Mouse (Mus musculus) gastrocnemius, adult 8-10 months (tissue): ENCODE results near the gene Ifngr2. TPM values are rescaled to one million over a fixed set of nuclear protein-coding genes. Genes with fewer than 3 reads are reported as not detected.
A peak's percentile ranks its signal among the peaks of the same experiment; 100 is the strongest.
"Not testable (repeated sequence)": the region's sequence is repeated elsewhere in the genome, so short reads cannot be mapped to it uniquely, and the experiment has no call there.

Source experiments
- DNase-seq, 2 experiments: peaks; one replicate each; pipeline ENCODE4 v3.0.0; 2022; ENCODE audit warnings: low spot score in 2 of 2
- total RNA-seq, 4 experiments: library from RNA; stranded (reverse); gene quantifications; 2 replicates each; pipeline ENCODE4 v1.2.4; 2022

Gene Ifngr2
- total RNA-seq: 10 to 100 TPM; 44.2 to 57.1 (median 54.9) TPM

DNA sequence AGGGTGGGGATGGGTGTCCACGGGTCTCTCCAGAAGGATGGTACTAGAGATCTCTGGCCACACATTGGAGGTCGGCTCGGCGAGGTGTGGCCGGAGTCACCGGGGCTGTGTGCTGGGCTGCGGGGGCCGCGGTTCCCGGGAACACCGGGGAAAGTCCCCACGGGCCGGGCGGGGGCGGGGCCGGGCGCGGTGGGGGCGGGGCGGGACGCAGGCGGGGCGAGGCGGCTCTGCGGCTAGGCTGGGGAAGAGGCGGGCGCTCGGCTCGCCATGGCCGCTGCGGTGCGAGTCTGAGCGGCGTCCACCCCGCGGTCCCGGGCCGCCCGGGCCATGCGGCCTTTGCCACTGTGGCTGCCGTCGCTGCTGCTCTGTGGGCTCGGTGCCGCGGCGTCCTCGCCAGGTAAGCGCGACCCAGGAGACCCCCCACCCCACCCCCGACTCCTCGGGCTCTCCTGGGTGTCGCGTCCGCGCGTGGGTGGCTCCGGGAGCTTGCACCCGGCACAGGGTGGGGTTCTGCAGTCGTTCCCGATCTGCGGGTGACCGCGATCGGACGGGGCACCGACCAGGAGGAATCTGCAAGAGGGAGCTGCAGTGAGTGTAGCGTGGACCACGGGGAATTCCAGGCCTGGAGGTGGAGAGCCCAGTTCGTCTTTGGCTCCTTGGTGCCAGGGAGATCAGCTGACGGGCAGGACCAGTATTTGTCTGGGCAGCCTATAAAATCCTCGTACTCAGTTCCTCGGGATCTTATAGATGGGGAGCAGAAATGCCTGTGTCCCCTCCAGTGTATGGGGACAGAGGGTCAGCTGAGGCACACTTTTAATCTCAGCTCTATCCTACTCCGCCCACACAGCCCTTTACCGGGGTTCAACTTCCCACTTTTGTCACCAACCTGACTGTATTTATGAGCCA is at the start of gene Ifngr2:
Gene Ifngr2, plus strand, starts transcription at position 237 of the 906 bp plus-strand sequence.
- DNase-seq: peak; percentile 24 to 39

GRCm38 (mm10) chr16:91498041-91498440 is 48.8 kb upstream of the Ifngr2 start:
- DNase-seq: no peak

DNA sequence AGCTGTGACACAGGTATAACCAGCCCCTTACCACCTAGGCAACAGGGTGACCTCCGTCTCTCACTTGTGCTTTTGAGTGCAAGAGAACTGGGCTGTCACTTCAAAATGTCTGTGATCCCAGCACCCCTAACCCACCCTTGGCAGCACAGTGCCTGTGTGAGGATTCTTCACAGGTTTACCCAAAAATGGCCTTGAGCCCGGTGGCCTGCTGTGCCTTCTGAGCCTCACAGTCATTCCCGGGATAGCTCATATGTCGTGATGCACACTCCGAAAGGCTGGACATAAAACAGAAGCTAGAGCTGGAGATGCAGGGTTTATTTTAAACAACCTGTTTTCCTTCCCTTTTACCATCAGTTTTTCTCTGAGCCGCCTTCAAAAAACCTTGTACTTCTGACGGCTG is 42.2 kb upstream of the Ifngr2 start:
- no peak for DNase-seq

DNA sequence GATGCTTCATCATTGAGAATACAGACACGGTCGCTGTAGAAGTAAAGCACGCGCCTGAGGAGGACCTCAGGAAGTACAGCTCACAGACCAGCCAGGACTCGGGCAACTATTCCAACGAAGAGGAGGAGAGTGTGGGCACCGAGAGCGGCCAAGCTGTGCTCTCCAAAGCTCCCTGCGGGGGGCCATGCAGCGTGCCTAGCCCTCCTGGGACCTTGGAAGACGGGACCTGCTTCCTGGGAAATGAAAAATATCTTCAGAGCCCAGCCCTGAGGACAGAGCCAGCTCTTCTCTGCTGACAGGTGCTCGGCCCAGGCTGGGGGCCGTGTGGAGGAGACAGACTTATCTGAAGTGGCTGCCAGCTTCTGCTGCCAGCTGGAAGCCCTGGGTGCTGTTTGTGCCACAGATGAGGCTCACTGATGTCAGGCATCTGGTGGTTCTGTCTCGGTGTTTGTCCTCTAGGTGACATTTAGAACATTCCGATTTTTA is 41.7 kb upstream of the Ifngr2 start:
- peak; percentile 72 to 85 for DNase-seq

DNA sequence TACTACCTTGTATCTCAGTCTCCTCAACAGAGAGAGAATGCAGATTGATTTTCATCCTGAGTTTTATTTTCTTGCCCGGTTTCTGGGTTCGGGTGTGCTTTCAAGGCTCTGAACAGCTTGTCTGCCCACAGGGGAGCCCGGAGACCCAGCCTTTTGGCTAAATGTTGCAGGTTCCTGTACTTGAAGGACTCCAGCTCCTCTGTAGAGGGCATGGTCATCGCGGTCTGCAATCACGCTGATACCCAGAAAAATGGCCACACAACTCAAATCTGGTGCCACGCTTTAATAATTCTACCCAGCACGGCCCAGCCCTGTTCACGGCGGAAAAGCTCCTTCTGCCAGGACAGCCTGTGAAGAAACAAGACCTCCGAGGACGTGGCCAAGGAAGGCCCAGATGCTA is 40.5 kb upstream of the Ifngr2 start:
- DNase-seq: no peak

- DNase-seq: peak; percentile 67 to 69
Measured at GRCm38 (mm10) chr16:91512161-91512787, 34.6 kb upstream of the Ifngr2 start.

DNA sequence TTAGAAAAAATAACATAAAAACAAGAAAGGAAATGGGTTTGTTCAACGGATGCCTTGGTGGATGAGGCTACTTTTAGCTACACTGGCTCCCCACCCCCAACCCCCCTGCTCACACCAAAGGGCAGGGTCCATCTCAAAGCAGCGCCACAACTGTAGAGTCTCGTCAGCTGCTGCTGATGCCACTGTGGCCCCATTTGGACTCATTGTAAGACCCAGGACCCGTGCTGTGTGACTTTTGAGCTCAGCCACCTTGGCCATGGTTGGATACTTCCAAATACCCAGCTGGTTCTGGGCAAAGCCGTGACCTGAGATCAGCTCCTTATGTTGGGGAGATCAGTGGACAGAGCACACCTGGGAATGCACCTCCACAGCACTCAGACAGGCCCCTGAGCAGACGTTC is 33.8 kb upstream of the Ifngr2 start:
- DNase-seq: no peak

- DNase-seq: no peak
Measured at GRCm38 (mm10) chr16:91517020-91517419, 29.9 kb upstream of the Ifngr2 start.

GRCm38 (mm10) chr16:91522040-91522439 is 24.8 kb upstream of the Ifngr2 start:
- DNase-seq: no peak

DNA sequence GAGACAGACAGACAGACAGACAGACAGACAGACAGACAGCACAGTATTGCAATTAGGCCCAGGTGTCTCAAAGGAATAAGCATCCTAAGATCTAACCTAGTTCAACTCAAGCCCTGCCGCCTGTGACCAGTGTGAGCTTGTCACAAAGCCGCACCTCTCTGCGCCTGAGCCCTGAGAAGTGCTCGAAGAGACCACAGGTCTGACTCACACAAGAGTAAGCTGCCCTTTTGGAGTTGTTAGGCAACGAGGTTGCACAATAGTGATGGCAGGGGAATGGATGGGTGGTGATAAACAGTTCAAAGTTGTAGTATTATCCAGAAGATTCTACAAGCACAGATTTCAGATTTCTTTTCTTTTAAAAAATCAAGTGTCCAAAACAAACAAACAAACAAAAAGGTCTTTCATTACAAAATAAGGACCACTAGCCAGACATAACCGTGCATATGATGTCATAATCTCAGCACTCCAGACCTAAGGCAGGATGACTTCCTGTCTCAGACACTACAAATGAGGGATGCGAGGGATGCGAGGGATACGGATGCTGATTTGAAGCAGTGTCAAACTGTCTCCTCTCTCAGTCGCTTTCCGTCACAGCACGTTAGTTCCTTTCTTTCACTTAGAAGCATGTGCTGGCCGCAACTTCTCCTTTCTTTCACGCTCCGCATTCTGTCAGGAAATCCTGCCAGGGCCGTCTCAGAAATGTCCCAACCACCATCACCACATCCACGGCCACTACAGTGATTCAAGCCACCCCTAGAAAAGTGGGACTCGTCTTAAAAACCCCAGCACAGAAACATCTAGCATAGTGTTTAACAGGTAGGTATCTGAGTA is 24.2 kb upstream of the Ifngr2 start:
- DNase-seq: no peak

DNA sequence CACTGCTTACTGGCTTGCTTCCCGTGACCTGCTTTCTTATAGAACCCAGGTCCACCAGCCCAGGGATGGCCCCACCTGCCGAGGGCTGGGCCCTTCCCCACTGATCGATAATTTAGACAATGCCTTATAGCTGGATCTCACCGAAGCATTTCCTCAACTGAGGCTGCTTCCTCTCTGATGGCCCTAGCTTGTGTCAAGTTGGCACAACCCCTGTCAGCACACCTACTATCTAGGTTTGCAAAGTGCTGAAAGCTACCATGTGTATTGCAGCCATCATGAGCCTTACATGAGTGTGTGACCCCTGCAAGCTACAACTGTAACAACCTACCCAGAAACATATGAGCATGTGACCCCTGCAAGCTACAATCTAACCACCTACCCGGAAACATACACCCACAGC is 22.7 kb upstream of the Ifngr2 start:
- DNase-seq: no peak

- DNase-seq: no peak
Measured at GRCm38 (mm10) chr16:91526274-91526673, 20.6 kb upstream of the Ifngr2 start.

DNA sequence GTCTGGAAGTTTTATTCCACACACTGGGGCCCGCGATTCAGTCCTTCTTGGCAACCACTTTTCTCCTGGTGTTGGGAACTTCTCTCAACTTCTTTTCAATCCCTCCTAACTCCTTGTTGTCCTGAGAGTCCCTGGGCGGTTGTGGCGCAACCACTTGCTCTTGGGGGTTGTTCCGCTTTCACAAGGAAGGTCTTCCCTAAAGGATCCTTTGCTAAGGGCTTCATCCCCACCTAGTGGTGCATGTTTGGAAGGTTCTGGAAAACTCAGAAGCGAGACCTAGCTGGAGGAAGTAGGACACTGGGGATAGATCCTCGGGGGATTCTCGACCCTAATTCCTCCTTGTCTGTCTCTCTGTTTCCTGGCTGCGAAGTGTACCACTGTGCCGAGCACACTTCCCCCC is 19.8 kb upstream of the Ifngr2 start:
- DNase-seq: no peak

GRCm38 (mm10) chr16:91527500-91527899 is 19.4 kb upstream of the Ifngr2 start:
- DNase-seq: no peak

DNA sequence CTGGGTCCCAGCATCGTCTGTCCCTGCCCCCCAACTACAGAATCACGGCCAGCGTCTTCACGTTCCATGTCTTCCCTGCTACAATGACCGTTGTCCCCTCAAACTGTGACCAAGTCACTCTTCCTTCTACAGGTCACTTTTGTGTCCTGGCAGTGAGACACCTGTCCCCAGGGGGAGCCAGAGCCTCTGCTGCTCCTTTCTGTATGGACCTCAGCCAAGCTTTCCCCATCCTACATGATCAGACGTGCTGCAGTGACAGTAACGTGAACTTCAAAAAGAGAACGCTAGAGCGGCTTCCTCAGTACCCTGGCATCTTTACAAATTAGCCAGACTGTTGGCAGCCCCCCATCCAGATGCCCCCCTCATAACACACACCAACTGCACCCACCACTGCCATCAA is 18.3 kb upstream of the Ifngr2 start:
- DNase-seq: no peak

- not testable (repeated sequence) for DNase-seq
Measured at GRCm38 (mm10) chr16:91530830-91531229, 16.0 kb upstream of the Ifngr2 start.

DNA sequence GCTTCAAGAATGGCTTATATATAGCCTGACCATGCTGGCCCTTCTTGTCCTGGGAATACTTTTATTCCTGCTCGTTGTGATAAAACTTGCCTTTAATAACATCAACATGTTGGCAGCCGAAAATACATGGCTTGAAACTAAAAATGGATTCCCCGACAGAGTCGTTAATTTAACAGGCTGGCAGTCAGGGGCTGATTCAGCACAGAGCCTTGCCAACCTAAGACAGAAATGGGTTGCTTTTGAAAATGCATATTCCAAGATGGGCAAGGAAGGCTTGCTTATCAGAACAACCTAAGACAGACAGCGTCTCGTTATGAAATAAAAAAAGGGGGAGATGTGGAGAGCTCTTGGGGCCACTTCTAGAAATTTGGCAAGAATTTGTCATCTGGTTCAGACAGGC is 15.0 kb upstream of the Ifngr2 start:
- DNase-seq: no peak

GRCm38 (mm10) chr16:91532429-91532828 is 14.4 kb upstream of the Ifngr2 start:
- DNase-seq: no peak

DNA sequence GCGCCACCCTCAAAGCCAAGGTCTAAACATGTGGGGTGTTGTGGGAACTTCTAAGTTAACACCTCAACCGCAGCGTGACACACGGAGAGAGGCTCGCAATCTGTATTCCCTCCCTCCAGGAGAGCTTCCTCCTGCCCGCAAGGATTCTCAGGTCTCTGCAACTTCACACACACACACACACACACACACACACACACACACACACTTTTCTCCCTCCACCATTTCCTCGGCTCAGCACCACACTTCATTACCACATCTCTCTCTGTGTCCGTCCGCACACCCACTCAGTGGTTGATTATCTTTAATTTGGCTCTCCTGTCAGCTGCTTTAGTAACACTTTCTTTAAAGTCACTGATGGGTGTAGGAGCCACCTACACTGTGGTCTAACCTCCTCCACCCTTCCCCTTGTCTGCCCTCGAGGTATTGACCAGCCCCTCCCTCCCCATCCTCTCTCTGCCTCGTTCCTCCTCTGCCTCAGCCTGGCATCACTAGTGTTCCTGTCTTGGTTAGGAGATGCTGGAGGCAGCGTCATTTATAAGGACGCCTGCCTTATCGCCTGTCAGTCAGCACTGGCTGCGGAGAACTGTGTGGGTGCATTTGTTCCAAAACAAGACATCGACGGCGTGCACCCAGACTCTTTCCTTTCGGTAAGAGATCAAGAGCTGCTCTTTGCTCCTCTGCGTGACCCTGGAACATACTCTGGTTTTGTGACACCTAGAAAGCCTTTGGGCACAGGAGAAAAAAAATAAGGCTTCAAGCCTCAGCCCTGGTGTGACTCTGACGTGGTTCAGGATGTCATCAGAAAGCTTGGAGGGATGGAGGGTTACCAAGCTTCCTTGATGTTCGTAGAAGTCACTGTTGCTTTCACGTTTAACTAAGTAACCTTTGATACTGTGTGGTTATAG is 13.5 kb upstream of the Ifngr2 start:
- no peak for DNase-seq

- no peak for DNase-seq
Measured at GRCm38 (mm10) chr16:91534477-91534876, 12.4 kb upstream of the Ifngr2 start.

GRCm38 (mm10) chr16:91534888-91535287 is 12.0 kb upstream of the Ifngr2 start:
- no peak for DNase-seq
